Mouse (Mus musculus) small intestine, adult 2 months (tissue): ENCODE measurements around the gene Notch1.

Source experiments
- CTCF ChIP-seq: fragments of 200-500 bp; IDR thresholded peaks from 2 replicates; pipeline ENCODE4 v1.5.1; 2012; ENCODE audit warnings: low read depth, mild to moderate bottlenecking, control low read depth, inconsistent platforms, low read length, moderate library complexity, mixed read lengths; ENCODE audit not compliant: insufficient replicate concordance, insufficient read length; ENCODE audit errors: extremely low read depth
- POLR2A ChIP-seq: fragments of 200-500 bp; IDR thresholded peaks from 2 replicates; pipeline ENCODE4 v1.6.1; 2012; ENCODE audit warnings: low read depth, mild to moderate bottlenecking, control low read depth, inconsistent platforms, low read length, moderate library complexity

DNA sequence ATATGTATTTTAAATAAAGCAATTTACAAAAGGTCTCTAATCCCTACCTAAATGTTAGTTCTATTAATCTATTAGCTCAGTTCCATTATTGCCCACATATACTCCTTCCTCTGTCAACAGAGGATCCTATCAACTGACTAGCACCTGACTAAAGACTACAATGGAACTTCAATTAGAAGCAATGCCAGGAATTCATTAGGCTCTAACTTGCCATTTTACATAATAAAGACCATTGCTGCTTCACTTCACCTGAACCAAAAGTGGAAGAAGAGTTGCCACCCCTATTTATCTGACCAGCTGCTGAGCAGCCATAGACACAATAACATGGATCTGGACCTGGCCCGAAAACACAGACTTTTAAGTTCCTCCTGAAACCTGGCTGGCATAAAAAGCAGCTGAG lies 73.6 kb downstream of the Notch1 start:
- TF ChIP-seq CTCF (no peak), POLR2A (no peak)
